Mouse (Mus musculus) heart, embryonic 16.5 days (tissue): Measurements from ENCODE around the gene Appbp2. TPM values are rescaled to one million over a fixed set of nuclear protein-coding genes. Genes with fewer than 3 reads are reported as not detected.
A peak's percentile ranks its signal among the peaks of the same experiment; 100 is the strongest.

Source experiments
- ATAC-seq: fragments of 200-750 bp; cut with Nextera tagmentation; replicated peaks from 2 replicates; pipeline ENCODE4 v1.8.0; 2017; ENCODE audit warnings: moderate number of reproducible peaks; ENCODE audit not compliant: insufficient read depth, low FRiP score; ENCODE audit errors: extremely low read depth
- H3K27ac ChIP-seq: fragments of 300-500 bp; sonication (generic); 2 replicates; pipeline ENCODE4 v1.5.1; 2014; ENCODE audit warnings: mild to moderate bottlenecking, low read length, control low read depth, moderate library complexity
- H3K27me3 ChIP-seq: fragments of 300-500 bp; sonication (generic); 2 replicates; pipeline ENCODE4 v1.6.1; 2014; ENCODE audit warnings: low read length, mixed read lengths; ENCODE audit not compliant: control insufficient read depth, insufficient read depth
- H3K36me3 ChIP-seq: fragments of 300-500 bp; sonication (generic); 2 replicates; pipeline ENCODE4 v1.6.1; 2014; ENCODE audit not compliant: control insufficient read depth, insufficient read depth
- H3K4me1 ChIP-seq: fragments of 300-500 bp; sonication (generic); 2 replicates; pipeline ENCODE4 v1.6.1; 2014; ENCODE audit warnings: low read length, mixed read lengths; ENCODE audit not compliant: control insufficient read depth, insufficient read depth
- H3K4me2 ChIP-seq: fragments of 300-500 bp; sonication (generic); 2 replicates; pipeline ENCODE4 v1.6.1; 2014; ENCODE audit warnings: low read depth, mild to moderate bottlenecking, control low read depth, low read length
- H3K4me3 ChIP-seq: fragments of 300-500 bp; sonication (generic); 2 replicates; pipeline ENCODE4 v1.5.1; 2014; ENCODE audit warnings: mild to moderate bottlenecking, control low read depth, low read length
- H3K9ac ChIP-seq: fragments of 300-500 bp; sonication (generic); 2 replicates; pipeline ENCODE4 v1.6.1; 2014; ENCODE audit warnings: low read length, control low read depth
- H3K9me3 ChIP-seq: fragments of 300-500 bp; sonication (generic); replicated peaks from 2 replicates; pipeline ENCODE4 v1.6.1; 2016; ENCODE audit warnings: low read length; ENCODE audit not compliant: control insufficient read depth
- WGBS: fragments of 180-500 bp; shearing (Covaris S2); extraction: QIAGEN DNeasy Blood & Tissue Kit; methylation state at CpG from one replicate; pipeline ENCODE4 v1.1.7; 2014; 5-methylcytosine and 5-hydroxymethylcytosine counted together
- polyA plus RNA-seq: library from polyadenylated mRNA; unstranded; fragments of >200 nt; fragmentation: Nextera tagmentation; extraction: Ambion mirVana; gene quantifications from 2 replicates; pipeline ENCODE4 v1.2.1, GENCODE M21; 2015

Gene Appbp2
- polyA plus RNA-seq, result 31.8 and 32.4 TPM in 2 replicates

GRCm38 (mm10) chr11:85234990-85235841 lies at the start of gene Appbp2:
Appbp2 (minus strand) TSS chr11:85235130.
- Histone ChIP-seq H3K4me1 (peaks cover 11% of the 10 kb centered on the region), H3K9ac (peak within 1 kb of the TSS; percentile 89), H3K4me2 (peak within 1 kb of the TSS; percentile 91), H3K27ac (peak within 1 kb of the TSS; percentile 99), H3K9me3 (no peaks in the 10 kb centered on the region), H3K36me3 (0 out of 2 replicates have a peak, but pooled peaks cover 2% of the 10 kb centered on the region), H3K4me3 (peak within 1 kb of the TSS; percentile 97), H3K27me3 (no peaks in the 10 kb centered on the region)
- 4% methylated on average over 48 of the region's 48 CpGs for WGBS
- ATAC-seq, result peak; percentile 94

GRCm38 (mm10) chr11:85281219-85281878 lies 46.4 kb upstream of the Appbp2 start:
- Histone ChIP-seq H3K4me2 (no peak overlapping the region), H3K9ac (no peak overlapping the region), H3K4me1 (no peaks in the 10 kb centered on the region), H3K27ac (no peak overlapping the region), H3K36me3 (no peaks in the 10 kb centered on the region), H3K9me3 (no peaks in the 10 kb centered on the region), H3K27me3 (no peaks in the 10 kb centered on the region), H3K4me3 (no peak overlapping the region)
- WGBS, result 41% methylated on average over 15 of the region's 15 CpGs
- no peak for ATAC-seq

DNA sequence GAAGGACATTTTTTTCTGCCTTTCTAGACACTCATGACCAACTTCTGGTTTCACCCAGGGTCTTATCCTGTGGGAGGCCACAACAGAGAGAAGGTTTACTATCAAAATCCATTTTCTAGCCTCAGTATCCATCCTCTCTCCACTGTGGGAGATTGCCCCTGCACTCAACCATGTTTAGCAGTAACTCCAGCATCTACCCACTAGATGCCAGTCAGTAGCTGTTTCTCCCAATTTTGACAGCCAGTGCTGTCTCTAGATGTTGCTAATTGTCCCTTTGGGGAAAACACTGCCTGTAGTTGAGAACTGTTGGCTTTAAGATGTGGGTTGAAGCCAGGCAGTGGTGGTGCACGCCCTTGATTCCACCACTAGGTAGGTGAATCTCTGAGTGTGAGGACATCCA lies 43.2 kb upstream of the Appbp2 start:
- no peak for ATAC-seq
- 68% methylated on average over 1 of the region's 1 CpGs for WGBS
- H3K4me1 ChIP-seq, result no peaks in the 10 kb centered on the region
- no peak overlapping the region for H3K27ac ChIP-seq
- no peaks in the 10 kb centered on the region for H3K9me3 ChIP-seq
- H3K36me3 ChIP-seq, result no peaks in the 10 kb centered on the region
- H3K4me3 ChIP-seq, result no peak overlapping the region
- H3K4me2 ChIP-seq, result no peak overlapping the region
- H3K9ac ChIP-seq, result no peak overlapping the region
- H3K27me3 ChIP-seq, result no peaks in the 10 kb centered on the region

DNA sequence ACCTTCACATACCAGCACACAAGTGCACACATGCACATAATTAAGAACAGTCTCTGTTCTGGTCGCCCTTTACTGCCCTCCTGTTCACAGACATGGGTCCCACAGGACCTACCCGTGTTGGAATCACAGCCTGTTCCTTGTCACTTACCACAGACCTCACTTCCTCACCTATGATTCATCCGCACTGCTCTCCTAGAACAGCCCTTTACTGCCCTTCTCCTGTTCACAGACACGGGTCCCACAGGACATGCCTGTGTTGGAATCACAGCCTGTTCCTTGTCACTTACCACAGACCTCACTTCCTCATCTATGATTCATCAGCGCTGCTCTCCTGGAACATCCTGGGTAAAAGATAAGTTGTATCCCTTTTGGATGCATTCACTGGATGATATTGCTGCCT lies 42.7 kb upstream of the Appbp2 start:
- Histone ChIP-seq H3K4me1 (no peaks in the 10 kb centered on the region), H3K9ac (no peak overlapping the region), H3K27me3 (no peaks in the 10 kb centered on the region), H3K36me3 (no peaks in the 10 kb centered on the region), H3K27ac (no peak overlapping the region), H3K9me3 (no peaks in the 10 kb centered on the region), H3K4me2 (no peak overlapping the region), H3K4me3 (no peak overlapping the region)
- 43% methylated on average over 5 of the region's 5 CpGs for WGBS
- 0 out of 2 replicates have a peak, but pooled peaks have one; percentile 14 for ATAC-seq

GRCm38 (mm10) chr11:85275151-85275550 lies 40.2 kb upstream of the Appbp2 start:
- H3K4me1 ChIP-seq, result no peaks in the 10 kb centered on the region
- WGBS, result 67% methylated on average over 5 of the region's 5 CpGs
- H3K27me3 ChIP-seq, result no peaks in the 10 kb centered on the region
- no peaks in the 10 kb centered on the region for H3K36me3 ChIP-seq
- no peak for ATAC-seq
- H3K9ac ChIP-seq, result no peak overlapping the region
- H3K4me2 ChIP-seq, result no peak overlapping the region
- no peaks in the 10 kb centered on the region for H3K9me3 ChIP-seq
- no peak overlapping the region for H3K27ac ChIP-seq
- no peak overlapping the region for H3K4me3 ChIP-seq

DNA sequence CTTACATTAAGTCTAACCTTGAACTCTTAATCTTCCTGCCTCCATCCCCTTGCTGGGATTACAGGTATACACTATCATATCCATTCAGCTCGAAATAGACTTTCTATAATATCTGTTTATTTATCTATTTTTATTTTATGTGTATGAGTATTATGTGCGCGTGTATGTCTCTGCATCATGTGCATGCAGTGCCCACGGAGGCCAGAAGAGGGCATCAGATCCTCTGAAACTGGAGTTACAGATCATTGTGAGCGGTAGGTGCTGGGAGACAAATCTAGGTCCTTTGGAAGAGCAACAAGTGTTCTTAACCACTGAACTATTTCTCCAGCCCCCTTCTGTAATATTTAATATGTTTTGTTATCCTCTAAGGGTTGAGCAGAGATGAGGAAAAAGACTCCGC lies 38.4 kb upstream of the Appbp2 start:
- H3K9me3 ChIP-seq, result no peaks in the 10 kb centered on the region
- H3K27ac ChIP-seq, result no peak overlapping the region
- no peak overlapping the region for H3K4me2 ChIP-seq
- no peaks in the 10 kb centered on the region for H3K36me3 ChIP-seq
- H3K9ac ChIP-seq, result no peak overlapping the region
- 68% methylated on average over 6 of the region's 6 CpGs for WGBS
- no peaks in the 10 kb centered on the region for H3K27me3 ChIP-seq
- no peaks in the 10 kb centered on the region for H3K4me1 ChIP-seq
- ATAC-seq, result no peak
- no peak overlapping the region for H3K4me3 ChIP-seq

DNA sequence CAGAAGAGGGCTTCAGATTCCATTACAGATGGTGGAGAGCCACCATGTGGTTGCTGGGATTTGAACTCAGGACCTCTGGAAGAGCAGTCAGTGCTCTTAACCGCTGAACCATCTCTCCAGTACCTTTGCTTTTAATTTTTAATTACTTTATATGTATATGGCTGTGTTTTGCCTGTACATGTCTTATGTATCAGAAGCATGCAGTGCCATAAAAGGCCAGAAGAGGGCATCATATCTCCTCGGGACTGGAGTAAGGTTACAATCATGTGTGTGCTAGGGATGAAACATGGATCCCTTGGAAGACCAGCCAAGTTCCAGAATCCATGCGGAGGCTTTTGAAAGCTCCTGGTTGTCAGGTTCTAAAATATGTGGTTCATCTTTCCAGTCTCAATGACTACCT lies 35.7 kb upstream of the Appbp2 start:
- no peak overlapping the region for H3K4me2 ChIP-seq
- no peak overlapping the region for H3K9ac ChIP-seq
- H3K9me3 ChIP-seq, result no peaks in the 10 kb centered on the region
- no peak overlapping the region for H3K27ac ChIP-seq
- H3K27me3 ChIP-seq, result no peaks in the 10 kb centered on the region
- 57% methylated on average over 3 of the region's 3 CpGs for WGBS
- no peak for ATAC-seq
- no peaks in the 10 kb centered on the region for H3K4me1 ChIP-seq
- H3K36me3 ChIP-seq, result no peaks in the 10 kb centered on the region
- no peak overlapping the region for H3K4me3 ChIP-seq

- WGBS, result 98% methylated on average over 1 of the region's 1 CpGs
- Histone ChIP-seq H3K27me3 (no peaks in the 10 kb centered on the region), H3K9me3 (no peaks in the 10 kb centered on the region), H3K36me3 (no peaks in the 10 kb centered on the region), H3K9ac (no peak overlapping the region), H3K27ac (no peak overlapping the region), H3K4me3 (no peak overlapping the region), H3K4me2 (no peak overlapping the region), H3K4me1 (no peaks in the 10 kb centered on the region)
- ATAC-seq, result no peak
These were observed 32.5 kb upstream of the Appbp2 start for GRCm38 (mm10) chr11:85267393-85267792.

- H3K27me3 ChIP-seq, result no peaks in the 10 kb centered on the region
- no peaks in the 10 kb centered on the region for H3K36me3 ChIP-seq
- no peak for ATAC-seq
- no peak overlapping the region for H3K27ac ChIP-seq
- no peak overlapping the region for H3K4me2 ChIP-seq
- 60% methylated on average over 5 of the region's 5 CpGs for WGBS
- H3K9ac ChIP-seq, result no peak overlapping the region
- no peaks in the 10 kb centered on the region for H3K4me1 ChIP-seq
- no peaks in the 10 kb centered on the region for H3K9me3 ChIP-seq
- H3K4me3 ChIP-seq, result no peak overlapping the region
These were observed 29.7 kb upstream of the Appbp2 start for GRCm38 (mm10) chr11:85264635-85265034.
